Mouse (Mus musculus): ENCODE data around the gene Ablim2. TPM values are rescaled to one million over a fixed set of nuclear protein-coding genes. Genes with fewer than 3 reads are reported as not detected.
A peak's percentile ranks its signal among the peaks of the same experiment; 100 is the strongest.

The Ablim2 gene
- total RNA-seq, 2 experiments from 2014 or later, result 51.3 to 68.7 TPM

- no peak for DNase-seq
Observed at GRCm38 (mm10) chr5:35889641-35890040, 132.0 kb downstream of the Ablim2 start.

GRCm38 (mm10) chr5:35890985-35891730 is 133.5 kb downstream of the Ablim2 start:
- DNase-seq, result no peak

DNA sequence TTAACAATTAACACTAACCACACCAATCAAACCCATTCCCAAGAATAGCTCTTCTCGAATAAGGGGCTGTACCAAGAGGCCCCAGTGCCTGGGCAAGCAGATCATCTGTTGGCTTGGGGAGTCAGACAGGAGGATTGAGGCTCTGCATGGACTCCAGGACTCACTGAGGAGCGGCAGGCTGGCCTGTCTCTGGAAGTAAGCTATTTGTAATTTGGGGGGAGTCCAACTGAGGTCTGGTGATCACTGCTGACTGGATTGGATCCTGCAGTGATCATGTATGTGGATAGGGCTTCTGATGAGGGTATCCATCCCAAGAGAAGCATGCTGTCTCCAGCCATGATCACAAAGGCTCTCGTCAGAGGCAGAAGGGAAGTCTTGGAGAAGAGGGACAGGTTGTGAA is 134.7 kb downstream of the Ablim2 start:
- DNase-seq, result no peak

DNA sequence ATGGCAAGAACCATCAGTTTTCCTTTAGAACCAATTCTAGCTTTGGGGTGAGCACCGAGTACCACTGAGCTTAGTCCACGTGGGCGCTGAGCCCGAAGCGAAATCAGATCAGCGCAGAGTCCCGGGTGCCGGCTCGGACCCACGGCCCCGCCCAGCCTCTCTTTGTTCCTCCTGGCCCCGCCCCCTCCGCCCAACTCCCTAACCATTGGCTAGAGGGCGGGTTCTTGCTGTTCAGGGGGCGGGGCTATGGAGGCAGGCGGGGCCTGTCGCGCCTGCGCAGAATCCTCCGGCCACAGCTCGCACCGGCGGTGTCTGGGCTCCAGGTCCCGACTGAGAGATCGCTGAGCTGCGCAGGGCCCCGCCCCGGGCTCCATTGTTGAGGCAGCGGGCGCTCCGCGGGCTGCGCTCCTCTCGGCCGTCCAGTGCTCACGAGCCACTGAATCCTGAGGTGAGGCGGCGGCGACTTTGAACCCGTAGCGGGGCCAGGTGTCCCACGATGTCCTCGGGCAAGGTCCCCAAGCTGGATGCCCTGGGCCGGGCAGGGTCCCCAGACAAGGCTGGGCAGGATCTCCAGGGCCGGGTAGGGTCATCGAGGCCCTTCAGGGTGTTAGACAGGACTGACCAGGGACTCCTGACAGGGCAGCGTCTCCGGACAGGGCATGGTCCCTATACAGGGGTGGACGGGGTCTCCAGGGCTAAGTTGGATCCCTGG is 135.6 kb downstream of the Ablim2 start, which contains the start of gene Afap1:
Gene Afap1, plus strand, starts transcription at position 227 of the 712 bp plus-strand sequence.
- peak; percentile 100 for DNase-seq

- peak; percentile 67 for DNase-seq
Observed at GRCm38 (mm10) chr5:35893805-35894260, 136.2 kb downstream of the Ablim2 start.

DNA sequence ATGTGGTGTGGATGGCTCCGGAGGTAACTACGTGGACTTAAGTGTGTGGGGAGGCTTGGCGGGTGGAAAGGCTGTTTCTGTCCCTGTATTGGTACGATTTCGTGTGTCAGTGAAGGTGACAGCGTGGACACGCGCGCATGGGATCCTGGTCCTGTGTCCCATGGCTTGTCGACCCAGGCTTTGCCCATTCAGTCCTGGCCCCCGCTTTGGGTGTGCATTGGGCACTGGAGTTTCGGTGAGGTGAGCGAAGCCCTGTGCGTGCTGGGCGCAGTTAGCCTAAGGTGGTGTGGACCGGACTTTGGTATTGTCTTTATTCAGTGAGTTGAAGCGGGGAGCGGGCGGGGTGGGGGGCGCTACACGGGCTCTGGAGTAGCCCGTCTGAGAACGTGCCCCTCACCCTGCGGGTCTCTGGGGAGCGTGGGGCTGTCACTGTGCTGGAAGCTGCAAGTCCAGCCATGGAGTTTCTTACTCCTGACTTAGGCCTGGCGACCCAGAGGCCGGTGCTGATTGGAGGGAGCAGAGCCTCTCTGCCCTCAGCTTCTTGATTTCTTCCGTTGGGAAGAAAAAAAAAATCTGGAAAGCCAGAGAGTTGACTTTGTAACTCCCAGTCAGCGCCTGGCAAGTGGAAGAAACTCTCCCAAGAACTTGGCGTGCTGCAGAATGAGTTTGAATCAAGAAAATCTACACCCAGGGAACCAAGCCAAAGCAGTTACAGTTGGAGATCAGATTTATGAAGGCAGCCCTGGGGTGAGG is 136.8 kb downstream of the Ablim2 start:
- DNase-seq, result peak; percentile 45

DNA sequence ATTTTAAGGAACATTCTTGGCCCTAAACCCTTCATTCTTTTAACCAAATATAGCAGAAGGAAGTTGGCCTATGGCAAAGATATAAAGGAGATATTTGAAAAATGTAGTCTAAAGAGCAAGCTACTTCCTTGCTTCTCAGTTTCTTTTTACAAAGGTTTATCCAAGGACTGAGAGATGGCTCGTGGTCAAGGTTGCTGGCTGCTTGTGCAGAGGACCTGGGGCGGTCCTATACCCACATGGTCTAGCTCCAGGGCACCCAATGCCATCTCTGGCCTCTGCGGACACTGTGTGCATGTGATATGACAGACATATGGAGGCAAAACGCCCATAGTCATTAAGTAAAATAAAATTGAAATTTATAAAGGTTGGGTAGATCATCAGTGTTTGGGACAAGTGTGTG is 138.2 kb downstream of the Ablim2 start:
- no peak for DNase-seq

DNA sequence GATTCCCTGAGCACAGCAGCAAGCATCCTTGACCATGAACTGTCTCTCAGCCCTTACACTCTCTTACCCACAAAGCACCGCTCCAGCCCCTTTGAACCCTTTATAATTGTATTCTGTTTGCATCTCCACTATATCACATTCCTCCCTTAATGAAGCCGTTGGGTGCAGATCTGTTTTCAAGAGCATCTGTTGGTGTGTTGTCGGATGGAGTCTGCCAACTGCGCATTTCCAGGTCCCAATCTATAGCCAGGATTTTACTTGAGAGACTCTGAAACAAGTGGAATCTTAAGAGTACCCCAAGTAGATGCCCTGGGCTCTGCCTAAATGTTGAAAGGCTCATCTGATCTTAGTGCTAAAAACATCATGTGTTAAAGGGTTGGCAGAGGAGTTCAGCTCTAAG is 138.9 kb downstream of the Ablim2 start:
- DNase-seq, result no peak

- no peak for DNase-seq
Observed at GRCm38 (mm10) chr5:35897147-35897546, 139.5 kb downstream of the Ablim2 start.

- no peak for DNase-seq
Observed at GRCm38 (mm10) chr5:35898114-35898513, 140.4 kb downstream of the Ablim2 start.

- DNase-seq, result no peak
Observed at GRCm38 (mm10) chr5:35898994-35899393, 141.3 kb downstream of the Ablim2 start.

DNA sequence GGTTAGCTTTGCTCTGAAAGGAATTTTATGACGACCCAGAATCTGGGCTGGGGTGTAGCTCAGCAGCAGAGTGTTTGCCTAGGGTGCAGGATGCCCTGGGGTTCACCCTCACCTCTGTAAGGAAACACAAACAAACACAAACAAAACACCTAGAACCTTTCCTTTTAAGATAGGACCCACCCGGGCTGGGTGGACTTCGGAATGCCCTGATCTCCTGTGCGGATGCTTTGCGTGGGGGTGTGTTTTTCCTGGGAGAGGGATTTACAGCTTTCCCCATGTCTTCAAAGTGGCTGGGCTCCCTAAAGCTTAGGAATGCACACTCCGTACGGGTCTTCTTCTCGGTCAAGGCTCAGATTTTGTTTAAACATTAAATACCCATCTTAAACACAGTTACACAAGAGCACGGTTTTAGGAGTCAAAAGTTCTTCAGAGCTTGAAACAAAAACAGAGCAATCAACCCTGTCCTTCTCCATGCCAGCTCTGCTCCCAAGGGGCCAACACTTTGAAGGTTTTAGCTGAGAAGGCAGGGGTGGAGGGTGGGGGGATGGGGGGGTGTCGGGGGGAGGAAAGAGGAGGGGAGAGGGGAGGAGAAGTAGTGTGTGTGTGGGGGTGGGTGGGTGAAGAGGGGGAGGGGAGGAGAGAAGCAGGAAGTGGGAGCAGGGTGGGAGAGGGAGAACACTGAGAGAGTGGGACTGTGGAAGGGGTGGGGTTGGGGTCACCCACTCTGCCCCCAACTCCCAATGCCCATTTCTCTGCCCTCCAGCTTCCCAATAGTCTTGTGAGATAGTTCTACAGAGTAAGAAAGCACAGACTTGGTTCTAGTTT is 142.9 kb downstream of the Ablim2 start:
- no peak for DNase-seq

GRCm38 (mm10) chr5:35901226-35901809 is 143.6 kb downstream of the Ablim2 start:
- no peak for DNase-seq

DNA sequence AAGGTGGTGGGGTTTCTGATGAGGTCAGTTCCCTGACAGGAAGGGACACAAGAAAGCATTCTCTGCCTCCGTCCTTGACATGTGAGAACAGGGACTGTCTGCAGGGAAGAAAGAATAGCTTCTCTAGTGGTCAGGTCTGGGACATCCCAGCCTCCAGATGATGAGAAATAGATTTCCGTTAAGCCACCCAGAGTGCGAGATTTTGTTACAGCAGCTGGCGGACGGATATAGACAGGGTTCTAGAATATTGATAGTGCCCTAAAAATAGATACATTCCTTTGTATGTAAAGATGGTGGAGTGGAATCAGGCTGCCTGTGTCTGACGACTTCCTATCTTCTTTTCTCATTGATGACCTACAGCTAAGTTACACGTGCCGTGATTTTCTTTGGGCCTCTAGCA is 145.8 kb downstream of the Ablim2 start:
- no peak for DNase-seq

DNA sequence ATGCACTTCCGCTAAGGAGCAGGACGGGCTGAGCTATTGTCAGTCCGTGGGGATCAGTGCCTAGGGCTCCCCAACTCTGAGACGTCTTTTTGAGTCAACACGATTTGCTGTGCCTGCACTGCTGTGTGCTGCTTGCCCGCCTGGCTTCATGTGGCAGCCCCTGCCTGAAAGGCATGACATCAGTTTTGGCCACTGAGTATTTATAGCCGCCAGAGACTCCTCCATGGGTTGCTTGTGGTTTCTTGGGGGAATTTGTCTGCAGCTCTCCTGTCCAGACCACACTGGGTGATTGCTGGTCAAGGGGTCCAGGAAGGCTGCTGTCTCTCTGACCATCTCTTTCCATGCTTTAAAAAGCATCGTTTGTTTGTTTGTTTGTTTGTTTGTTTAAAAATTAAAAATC is 147.6 kb downstream of the Ablim2 start:
- no peak for DNase-seq

DNA sequence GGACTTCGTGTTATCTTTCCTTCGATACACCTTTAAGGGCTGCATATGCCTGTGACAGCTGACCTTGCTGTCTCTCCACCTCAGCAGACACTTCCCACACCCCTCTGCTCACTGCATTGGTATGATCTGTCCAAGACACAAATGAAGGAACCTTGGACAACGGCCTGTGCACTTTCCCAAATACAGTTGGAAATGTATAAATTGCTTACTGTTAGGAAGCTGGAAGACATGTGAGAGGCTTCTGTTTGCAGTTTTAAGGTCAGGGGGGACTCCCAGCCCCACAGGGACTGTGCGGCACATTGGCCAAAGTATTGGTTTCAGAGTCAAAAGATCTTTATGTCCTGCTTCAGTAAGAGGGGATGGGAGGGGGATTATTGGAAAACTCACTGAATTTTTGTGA is 149.4 kb downstream of the Ablim2 start:
- no peak for DNase-seq

- DNase-seq, result peak; percentile 48
Observed at GRCm38 (mm10) chr5:35907633-35908426, 150.2 kb downstream of the Ablim2 start.

DNA sequence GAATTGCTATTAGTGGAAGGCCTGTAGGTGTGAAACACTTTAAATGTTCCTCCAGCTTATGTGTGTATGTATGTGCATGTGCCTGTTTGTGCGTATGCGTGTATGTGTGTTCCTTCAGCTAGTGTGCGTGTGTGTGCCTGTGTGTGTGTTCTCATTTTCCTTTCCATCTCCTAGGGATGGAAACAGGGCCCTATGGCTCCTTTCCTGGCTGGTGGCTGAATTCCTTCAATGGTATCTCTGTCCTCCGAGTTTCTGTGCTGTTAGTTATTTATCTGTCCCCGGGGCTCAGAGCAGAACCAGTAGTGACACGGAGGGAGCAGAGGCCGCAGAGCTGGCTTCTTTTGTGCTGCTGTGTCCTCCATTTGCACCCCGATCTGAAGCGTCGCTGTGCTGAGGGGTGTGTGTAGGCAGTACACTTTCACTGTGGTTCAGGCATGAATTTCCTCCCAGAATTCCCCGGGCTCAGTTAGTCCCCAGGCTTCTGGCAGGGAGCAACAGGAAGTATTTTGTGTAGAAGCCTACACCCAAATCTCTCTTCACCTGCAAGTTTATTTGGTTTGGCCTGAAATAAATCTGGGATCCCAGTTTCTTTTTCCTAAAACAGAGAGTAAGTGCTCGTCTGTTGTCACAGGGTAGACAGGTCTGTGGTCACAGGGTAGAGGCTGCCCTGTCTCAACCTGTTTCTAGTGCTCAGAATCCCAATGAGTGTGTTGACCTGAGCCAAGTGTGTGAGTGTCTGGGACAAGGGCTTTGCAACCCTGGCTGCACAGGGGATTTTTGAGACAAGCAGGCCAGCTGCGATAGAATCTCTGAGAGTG is 151.2 kb downstream of the Ablim2 start:
- DNase-seq, result no peak

GRCm38 (mm10) chr5:35915629-35916300 is 158.1 kb downstream of the Ablim2 start:
- DNase-seq, result no peak
